Mouse (Mus musculus): ENCODE data around the gene D630045J12Rik. TPM values are rescaled to one million over a fixed set of nuclear protein-coding genes. Genes with fewer than 3 reads are reported as not detected.

Gene D630045J12Rik
- total RNA-seq, 2 experiments from 2014 or later: 0.92 to 1.6 TPM

DNA sequence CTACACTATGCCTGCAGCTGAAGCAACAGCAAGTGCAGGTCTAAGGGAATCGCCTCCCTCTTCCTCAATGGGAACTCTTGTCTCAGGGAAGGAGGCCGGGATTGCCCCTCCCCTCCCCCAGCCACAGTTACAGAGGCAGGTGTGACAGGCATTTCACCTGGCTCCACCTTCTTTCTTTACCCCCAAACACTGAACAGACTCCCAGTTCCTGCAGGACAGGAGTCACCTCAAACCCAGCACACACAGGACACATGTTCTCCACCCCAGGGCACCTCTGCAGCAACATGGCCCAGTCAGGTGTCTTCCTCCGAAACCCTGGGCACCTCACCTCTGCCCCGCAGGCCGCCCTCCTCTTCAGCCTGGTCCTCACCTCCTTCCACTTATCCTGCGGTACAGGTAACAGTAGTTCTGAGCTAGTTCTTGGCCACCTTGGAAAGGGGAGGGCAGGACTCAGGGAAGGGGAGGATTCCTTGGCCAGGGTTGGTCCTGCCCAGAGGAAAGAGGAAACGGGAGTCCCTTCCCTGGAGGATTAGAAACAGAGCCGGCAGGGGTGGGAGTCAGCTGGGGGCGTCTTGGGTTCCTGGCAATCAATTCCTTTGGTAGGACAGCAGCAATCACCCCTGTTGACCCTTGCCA, 144.5 kb downstream of the D630045J12Rik start, which contains the start of gene Tmem213:
Gene Tmem213 (plus strand): TSS at position 96 of the 636 bp plus-strand sequence.
- no peak for DNase-seq
- intact Hi-C loops (cut with DNase I): no loop called here

- DNase-seq: no peak
- intact Hi-C loops (cut with DNase I): no loop called here
These were observed 145.4 kb downstream of the D630045J12Rik start for GRCm38 (mm10) chr6:38108449-38108848.

GRCm38 (mm10) chr6:38105924-38106323, 147.9 kb downstream of the D630045J12Rik start:
- intact Hi-C loops (cut with DNase I): no loop called here
- DNase-seq: no peak

- no peak for DNase-seq
- intact Hi-C loops (cut with DNase I): no loop called here
These were observed 150.0 kb downstream of the D630045J12Rik start for GRCm38 (mm10) chr6:38103775-38104174.

DNA sequence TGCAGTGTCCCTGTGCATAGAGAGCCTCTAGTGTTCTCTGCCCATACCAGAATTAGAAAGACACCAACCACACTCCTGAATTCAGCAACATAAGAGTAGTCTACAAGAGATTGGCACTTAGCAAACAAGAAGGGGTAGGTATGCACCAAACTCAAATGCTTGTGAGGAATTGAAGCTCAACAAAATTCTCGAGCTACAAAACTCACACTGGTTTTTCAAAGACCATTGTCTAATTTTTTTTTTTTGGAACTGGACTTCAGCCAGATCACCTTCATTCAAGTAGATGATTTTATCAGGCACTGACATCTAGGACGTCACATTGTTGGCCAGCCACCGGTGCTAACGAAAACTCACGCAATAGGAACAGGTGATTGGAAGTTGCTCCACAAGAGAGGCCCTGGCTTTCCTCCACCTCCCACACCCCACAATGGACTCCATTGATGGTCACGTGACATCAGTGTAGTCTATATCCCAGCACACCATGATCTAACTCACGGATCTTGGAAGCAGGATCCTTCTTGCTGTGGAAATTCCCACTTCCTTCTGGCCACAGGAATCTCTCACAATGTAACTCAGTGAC, 151.5 kb downstream of the D630045J12Rik start:
- intact Hi-C loops (cut with DNase I): no loop called here
- DNase-seq: no peak

GRCm38 (mm10) chr6:38096961-38097370, 156.8 kb downstream of the D630045J12Rik start:
- intact Hi-C loops (cut with DNase I): no loop called here
- no peak for DNase-seq

DNA sequence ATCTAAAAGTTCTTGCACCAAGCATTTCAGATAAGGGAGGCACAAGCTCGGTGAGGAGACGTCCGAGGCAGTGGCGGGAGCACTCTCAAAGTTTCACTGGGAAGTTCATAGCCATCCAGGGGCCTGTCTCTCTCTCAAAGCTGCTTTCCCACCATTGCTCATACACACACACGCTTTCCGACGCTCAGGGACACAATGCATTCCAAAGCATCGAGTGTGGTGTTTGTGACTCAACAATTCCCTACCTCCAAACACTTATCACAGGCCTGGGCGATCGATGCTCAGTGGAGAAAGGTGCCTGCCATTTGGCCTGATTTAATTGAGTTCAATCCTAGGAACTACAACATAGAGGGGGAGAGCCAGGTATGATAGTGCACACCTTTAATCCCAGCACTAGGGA, 159.1 kb downstream of the D630045J12Rik start:
- DNase-seq: no peak
- intact Hi-C loops (cut with DNase I): no loop called here

GRCm38 (mm10) chr6:38092539-38092938, 161.3 kb downstream of the D630045J12Rik start:
- intact Hi-C loops (cut with DNase I): no loop called here
- no peak for DNase-seq

DNA sequence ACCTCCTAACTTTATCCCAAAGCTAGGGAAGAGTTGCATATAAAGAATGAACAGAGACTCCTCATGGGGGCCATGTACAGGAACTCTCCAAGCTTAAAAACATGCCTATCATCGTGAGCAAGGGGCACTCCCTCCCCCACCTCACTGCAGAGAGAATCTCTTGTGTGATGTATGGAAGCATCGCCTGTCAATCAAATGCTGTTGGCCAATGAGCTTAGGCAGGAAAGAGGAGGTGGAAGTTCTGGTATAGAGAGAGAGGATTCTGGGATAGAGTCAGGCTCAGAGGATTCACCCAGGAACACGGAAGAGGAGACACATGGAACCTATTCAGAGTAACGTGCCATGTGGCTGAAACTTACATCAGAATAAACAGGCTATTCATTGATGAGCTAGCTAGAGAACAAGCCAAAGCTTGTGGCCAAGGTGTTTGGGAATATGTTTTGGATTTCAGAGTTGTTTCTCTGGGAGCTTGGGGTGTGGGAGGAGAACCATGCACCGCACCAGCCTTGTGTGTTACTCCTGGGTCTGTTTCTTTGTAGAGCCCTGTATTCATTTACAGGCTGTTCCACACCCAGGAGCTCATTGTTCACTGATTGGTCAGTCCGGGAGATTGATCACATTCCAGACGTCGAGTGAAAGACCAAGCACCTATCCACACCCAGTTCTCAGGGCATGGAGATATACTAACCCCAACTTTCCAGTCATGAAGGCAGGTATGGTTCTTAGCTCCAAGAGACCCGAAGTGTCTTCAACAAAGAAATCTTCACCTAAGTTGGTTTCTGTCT, 166.4 kb downstream of the D630045J12Rik start:
- intact Hi-C loops (cut with DNase I): no loop called here
- DNase-seq: no peak

DNA sequence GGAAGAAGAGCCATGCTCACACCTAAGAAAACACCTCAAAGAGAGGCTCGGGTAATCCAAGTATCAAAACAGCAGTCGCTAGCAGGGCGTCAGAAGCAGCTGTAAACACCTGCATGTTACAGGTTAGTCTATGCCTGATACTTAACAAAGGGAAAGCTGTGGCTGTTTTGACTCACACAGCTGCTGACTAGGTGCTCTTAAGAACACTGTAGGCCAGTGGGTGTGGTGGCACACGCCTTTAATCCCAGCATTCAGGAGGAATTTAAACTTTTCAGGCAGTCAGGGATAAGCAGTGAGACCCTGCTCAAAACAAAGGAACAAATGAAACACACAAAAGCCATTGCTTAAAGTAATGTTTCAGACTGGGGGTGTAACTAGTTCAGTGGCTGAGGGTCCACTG, 170.6 kb downstream of the D630045J12Rik start:
- no peak for DNase-seq
- intact Hi-C loops (cut with DNase I): no loop called here

DNA sequence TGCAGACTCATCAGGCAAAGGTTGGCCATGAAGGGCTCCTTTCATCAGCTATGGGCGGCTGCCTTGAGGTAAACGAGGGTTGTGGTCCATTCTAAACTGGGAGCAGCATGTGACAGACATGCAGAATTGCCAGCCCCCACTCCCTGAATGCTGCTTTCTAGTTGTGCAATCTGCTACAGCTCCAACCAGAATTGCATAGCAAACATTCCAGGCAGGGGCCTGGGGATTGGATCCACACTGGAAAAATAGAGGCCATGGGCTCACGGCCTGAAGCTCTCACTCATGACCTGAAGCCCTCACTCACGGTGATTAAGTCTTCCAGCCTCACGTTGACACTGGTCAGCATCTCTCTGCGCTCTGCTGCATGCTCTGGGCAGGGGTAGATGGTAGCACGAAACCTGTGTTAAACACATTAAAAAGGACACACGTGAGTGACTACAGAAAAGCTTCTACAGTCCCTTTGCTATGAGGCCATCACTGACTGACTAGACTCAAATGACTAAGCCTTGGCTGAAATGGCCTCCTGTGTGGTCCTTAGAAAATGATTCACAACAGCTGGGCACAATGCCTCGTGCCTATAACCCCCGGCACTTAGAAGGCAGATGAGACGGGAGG, 172.0 kb downstream of the D630045J12Rik start:
- peak in 1 of 2 experiments; percentile 28 for DNase-seq
- intact Hi-C loops (cut with DNase I): no loop called here

- intact Hi-C loops (cut with DNase I): no loop called here
- no peak for DNase-seq
These were observed 173.4 kb downstream of the D630045J12Rik start for GRCm38 (mm10) chr6:38080364-38080763.

DNA sequence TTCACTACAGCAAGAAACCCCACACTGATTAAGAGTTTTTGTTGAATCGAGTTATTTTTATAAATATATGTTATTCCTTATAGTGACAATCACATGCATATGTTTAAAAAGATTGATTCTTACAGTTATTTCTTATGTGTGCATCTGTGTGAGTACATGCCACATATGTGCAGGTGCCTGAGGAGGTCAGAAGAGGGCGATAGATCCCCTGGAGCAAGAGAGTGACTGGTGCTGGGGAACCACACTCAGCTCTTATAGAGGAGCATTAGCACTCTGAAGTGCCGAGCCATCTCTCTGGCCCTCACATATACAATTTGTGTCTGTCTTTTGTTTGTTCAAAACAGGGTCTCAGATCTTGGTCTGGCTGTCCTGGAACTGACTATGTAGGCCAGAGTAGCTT, 180.2 kb downstream of the D630045J12Rik start:
- intact Hi-C loops (cut with DNase I): no loop called here
- no peak for DNase-seq

Other genes with a start within 250 kb of the D630045J12Rik start
- under 1 TPM; 0.39 to 0.68 TPM for gene Svopl, start 207.0 kb downstream of the D630045J12Rik start, total RNA-seq (2021)
- not detected for gene Tmem213, start 144.8 kb downstream of the D630045J12Rik start, total RNA-seq (2021)
- gene Atp6v0a4, start 129.4 kb downstream of the D630045J12Rik start, total RNA-seq (2021): 1 to 10 TPM; 1.9 to 2.1 TPM
- 1 to 10 TPM; 1.1 to 1.9 TPM for gene Zc3hav1l, start 45.2 kb upstream of the D630045J12Rik start, total RNA-seq (2021)
- 10 to 100 TPM; 15.3 to 16.2 TPM for gene Zc3hav1, start 100.6 kb upstream of the D630045J12Rik start, total RNA-seq (2021)
- gene Ttc26, start 127.5 kb upstream of the D630045J12Rik start, total RNA-seq (2021): 1 to 10 TPM; 1.9 to 2.0 TPM
- 10 to 100 TPM; 23.5 to 25.8 TPM for gene Ubn2, start 179.9 kb upstream of the D630045J12Rik start, total RNA-seq (2021)

All from heart, postnatal 36 days (tissue).